Mouse (Mus musculus): ENCODE results near the gene Retreg1.
A peak's percentile ranks its signal among the peaks of the same experiment; 100 is the strongest.

The Retreg1 gene

GRCm38 (mm10) chr15:25843086-25843991 lies at the start of gene Retreg1:
Gene Retreg1 (plus strand): TSS chr15:25843180.
- peak; percentile 92 for ATAC-seq (ENCODE audit: low TSS enrichment)

DNA sequence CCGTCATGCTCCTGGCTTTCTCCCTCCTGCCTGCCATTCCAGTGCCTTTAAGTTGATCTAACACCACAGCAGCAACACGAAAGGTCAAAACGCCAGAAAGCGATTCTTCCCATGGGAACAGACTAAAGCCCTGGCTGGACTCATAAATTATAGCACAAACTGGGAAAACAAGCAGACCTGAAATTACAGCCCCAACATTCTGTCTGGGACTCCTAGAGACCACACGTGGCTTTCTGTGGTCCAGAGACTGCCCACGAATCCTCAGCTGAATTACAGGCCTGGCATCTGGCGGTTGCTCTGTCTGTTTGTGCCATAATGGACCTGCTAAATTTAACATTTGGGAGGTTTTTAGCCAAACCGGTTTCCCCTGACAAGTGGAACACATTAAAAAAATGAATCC lies 48.9 kb upstream of the Retreg1 start:
- peak; percentile 72 for ATAC-seq (ENCODE audit: low TSS enrichment)

GRCm38 (mm10) chr15:25795496-25795895 lies 47.5 kb upstream of the Retreg1 start:
- no peak for ATAC-seq (ENCODE audit: low TSS enrichment)

- ATAC-seq (ENCODE audit: low TSS enrichment), result no peak
These were observed 46.6 kb upstream of the Retreg1 start for GRCm38 (mm10) chr15:25796353-25796752.

- ATAC-seq (ENCODE audit: low TSS enrichment), result no peak
These were observed 45.8 kb upstream of the Retreg1 start for GRCm38 (mm10) chr15:25797179-25797578.

DNA sequence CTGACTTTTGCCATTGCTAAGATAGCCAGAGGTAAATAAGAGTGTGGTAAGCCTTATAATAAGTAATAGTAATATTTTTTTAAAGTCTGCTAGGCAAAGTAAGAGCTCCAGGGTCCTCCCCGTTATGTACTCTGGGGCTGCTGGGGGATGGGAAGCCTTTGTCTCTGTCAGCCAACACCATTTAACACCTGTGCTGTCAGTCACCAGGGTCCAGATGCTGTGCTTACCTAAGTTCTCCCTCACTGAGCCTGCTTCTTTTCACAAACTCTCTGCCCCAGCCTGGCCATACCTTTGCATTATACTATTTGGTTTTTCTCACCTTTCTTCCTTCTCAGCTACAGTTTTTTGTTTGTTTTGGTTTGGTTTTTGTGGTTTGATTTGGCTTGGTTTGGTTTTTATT lies 45.1 kb upstream of the Retreg1 start:
- ATAC-seq (ENCODE audit: low TSS enrichment), result no peak

- no peak for ATAC-seq (ENCODE audit: low TSS enrichment)
These were observed 41.3 kb upstream of the Retreg1 start for GRCm38 (mm10) chr15:25801726-25802125.

- ATAC-seq (ENCODE audit: low TSS enrichment), result peak; percentile 61
These were observed 40.8 kb upstream of the Retreg1 start for GRCm38 (mm10) chr15:25802194-25802593.

GRCm38 (mm10) chr15:25803111-25803510 lies 39.9 kb upstream of the Retreg1 start:
- ATAC-seq (ENCODE audit: low TSS enrichment), result no peak

GRCm38 (mm10) chr15:25805336-25806110 lies 37.5 kb upstream of the Retreg1 start:
- peak; percentile 76 for ATAC-seq (ENCODE audit: low TSS enrichment)

- ATAC-seq (ENCODE audit: low TSS enrichment), result no peak
These were observed 36.6 kb upstream of the Retreg1 start for GRCm38 (mm10) chr15:25806363-25806762.

DNA sequence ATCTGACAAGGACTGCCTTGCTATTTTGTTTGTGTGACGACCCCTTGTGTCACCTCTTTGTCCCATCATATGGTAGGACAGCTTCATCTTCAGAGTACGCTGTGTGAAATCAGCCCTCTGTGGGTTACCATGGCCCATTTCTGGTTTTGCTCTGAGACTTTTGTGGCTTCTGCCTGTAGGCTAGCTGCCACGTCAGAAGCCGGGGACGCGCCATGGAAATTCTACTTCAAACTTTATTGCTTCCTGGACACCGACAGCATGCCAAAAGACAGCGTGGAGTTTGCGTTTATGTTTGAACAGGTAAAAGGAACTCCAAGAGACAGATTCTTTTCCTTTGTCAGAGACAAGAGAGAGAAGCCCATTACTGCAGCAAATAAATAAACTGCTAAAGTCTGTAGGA lies 36.1 kb upstream of the Retreg1 start:
- no peak for ATAC-seq (ENCODE audit: low TSS enrichment)

GRCm38 (mm10) chr15:25808677-25809460 lies 34.1 kb upstream of the Retreg1 start:
- ATAC-seq (ENCODE audit: low TSS enrichment), result no peak

GRCm38 (mm10) chr15:25809669-25810068 lies 33.3 kb upstream of the Retreg1 start:
- no peak for ATAC-seq (ENCODE audit: low TSS enrichment)

- ATAC-seq (ENCODE audit: low TSS enrichment), result peak; percentile 62
These were observed 31.1 kb upstream of the Retreg1 start for GRCm38 (mm10) chr15:25811834-25812250.

GRCm38 (mm10) chr15:25812479-25812878 lies 30.5 kb upstream of the Retreg1 start:
- ATAC-seq (ENCODE audit: low TSS enrichment), result no peak

GRCm38 (mm10) chr15:25814535-25814934 lies 28.4 kb upstream of the Retreg1 start:
- no peak for ATAC-seq (ENCODE audit: low TSS enrichment)

DNA sequence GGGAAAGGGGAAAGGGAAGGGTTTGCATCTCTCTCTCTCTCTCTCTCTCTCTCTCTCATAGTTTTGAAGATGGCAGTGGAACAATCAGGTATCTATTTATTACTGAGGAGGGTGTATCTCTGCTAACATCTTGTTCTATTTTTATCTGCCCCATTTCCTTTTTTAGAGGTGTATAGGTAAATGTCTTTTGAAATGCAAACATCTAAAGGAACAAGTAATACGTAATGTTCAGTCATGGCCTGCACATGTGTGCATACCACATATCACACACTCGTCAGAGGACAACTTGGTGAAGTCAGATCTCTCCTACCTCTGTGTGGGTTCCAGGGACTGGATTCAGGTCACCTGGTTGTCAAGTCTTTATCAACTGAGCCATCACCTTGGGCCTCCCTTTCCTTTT lies 25.8 kb upstream of the Retreg1 start:
- ATAC-seq (ENCODE audit: low TSS enrichment), result no peak

- no peak for ATAC-seq (ENCODE audit: low TSS enrichment)
These were observed 21.0 kb upstream of the Retreg1 start for GRCm38 (mm10) chr15:25821981-25822380.

GRCm38 (mm10) chr15:25822656-25823055 lies 20.3 kb upstream of the Retreg1 start:
- no peak for ATAC-seq (ENCODE audit: low TSS enrichment)

- ATAC-seq (ENCODE audit: low TSS enrichment), result peak; percentile 81
These were observed 16.4 kb upstream of the Retreg1 start for GRCm38 (mm10) chr15:25826531-25826961.

DNA sequence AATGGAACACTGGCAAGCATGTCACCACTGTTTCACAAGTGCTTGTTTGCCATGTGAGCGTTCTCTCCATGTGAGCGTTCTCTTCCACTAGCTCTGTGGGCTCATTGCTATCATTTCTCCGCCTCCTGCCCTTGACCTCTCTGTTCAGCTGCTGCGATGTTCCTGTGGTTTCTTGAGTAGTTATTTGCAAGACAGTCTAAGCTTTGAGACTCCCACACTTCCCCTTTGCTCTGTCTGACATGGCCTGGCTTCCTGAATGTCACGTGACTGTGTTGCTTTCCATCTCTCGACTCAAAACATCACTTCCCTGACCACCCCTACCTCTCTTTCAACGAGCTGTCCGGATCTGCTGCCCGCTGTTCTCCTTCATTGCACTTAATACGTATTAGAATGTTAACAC lies 14.5 kb upstream of the Retreg1 start:
- no peak for ATAC-seq (ENCODE audit: low TSS enrichment)
